ENCODE assay signal across 8 mouse cellular contexts in genomic region chr7:29411216-29411816, GRCm38 (mm10).
DNase-seq lines count a peak whose midpoint lies in the region; ATAC-seq and TF ChIP-seq lines count a peak whose summit lies in the region.

No protein-coding gene starts in this region.

- no peak for TF ChIP-seq CTCF in left cerebral cortex, adult 2 months (IDR thresholded peaks at IDR 0.05)

- H3K4me3 ChIP-seq in embryonic facial prominence, embryonic 11.5 days (ENCODE audit: low read depth, low read length) = no peak overlapping the region
- H3K4me3 ChIP-seq in limb, embryonic 10.5 days = no peak overlapping the region
- H3K4me3 ChIP-seq in neural tube, embryonic 12.5 days = no peak overlapping the region
- H3K4me3 ChIP-seq in left cerebral cortex, adult 2 months = no peak overlapping the region

- intact Hi-C loops in left cerebral cortex, adult 2 months (cut with DNase I) = no loop called here

- H3K36me3 ChIP-seq in embryonic facial prominence, embryonic 11.5 days (replicated peaks; ENCODE audit: control insufficient read depth, insufficient read depth, low read depth, low read length) = no peaks in the 10 kb centered on the region
- H3K36me3 ChIP-seq in limb, embryonic 10.5 days = no peaks in the 10 kb centered on the region
- no peaks in the 10 kb centered on the region for H3K36me3 ChIP-seq in neural tube, embryonic 12.5 days

- H3K9me3 ChIP-seq in embryonic facial prominence, embryonic 11.5 days (replicated peaks; ENCODE audit: control insufficient read depth, low read length) = no peaks in the 10 kb centered on the region
- no peaks in the 10 kb centered on the region for H3K9me3 ChIP-seq in limb, embryonic 10.5 days (replicated peaks)
- no peaks in the 10 kb centered on the region for H3K9me3 ChIP-seq in neural tube, embryonic 12.5 days

- peak; percentile 42 for DNase-seq in NIH3T3 (ENCODE audit: low read depth)
- DNase-seq in embryonic facial prominence, embryonic 11.5 days (ENCODE audit: low spot score) = peak; percentile 57
- peak; percentile 71 for DNase-seq in limb, embryonic 10.5 days (ENCODE audit: low spot score)
- DNase-seq in left cerebral cortex, adult 2 months (ENCODE audit: extremely low spot score in 1 of 2, low spot score in 2 of 2) = no peak
- no peak for DNase-seq in layer of hippocampus, postnatal 36 days
- no peak for DNase-seq in yolk sac, embryonic 10.5 days (ENCODE audit: low spot score)
- DNase-seq in heart, adult 11 months = no peak

- H3K27ac ChIP-seq in embryonic facial prominence, embryonic 11.5 days (replicated peaks; ENCODE audit: low read depth, low read length) = no peak overlapping the region
- peak overlapping the region; percentile 65 for H3K27ac ChIP-seq in limb, embryonic 10.5 days
- H3K27ac ChIP-seq in neural tube, embryonic 12.5 days = no peak overlapping the region
- H3K27ac ChIP-seq in left cerebral cortex, adult 2 months = no peak overlapping the region

- no peak overlapping the region for H3K9ac ChIP-seq in embryonic facial prominence, embryonic 11.5 days (replicated peaks; ENCODE audit: low read length)
- no peak overlapping the region for H3K9ac ChIP-seq in neural tube, embryonic 12.5 days

- no peaks in the 10 kb centered on the region for H3K27me3 ChIP-seq in embryonic facial prominence, embryonic 11.5 days (ENCODE audit: control insufficient read depth, insufficient read depth, low read length)
- no peaks in the 10 kb centered on the region for H3K27me3 ChIP-seq in limb, embryonic 10.5 days (ENCODE audit: low read depth, poor library complexity, severe bottlenecking)
- no peaks in the 10 kb centered on the region for H3K27me3 ChIP-seq in neural tube, embryonic 12.5 days (replicated peaks)

- ATAC-seq in embryonic facial prominence, embryonic 11.5 days (replicated peaks; ENCODE audit: insufficient number of reproducible peaks, low FRiP score, low TSS enrichment, low read depth) = peak; percentile 39; the same call in 1 of the 2 replicates
- ATAC-seq in neural tube, embryonic 12.5 days (ENCODE audit: low FRiP score, low read depth) = peak; percentile 44; the same call in 1 of the 2 replicates

- peaks cover 7% of the 10 kb centered on the region; the same call in 1 of the 2 replicates for H3K4me1 ChIP-seq in embryonic facial prominence, embryonic 11.5 days (ENCODE audit: control insufficient read depth, insufficient read depth, low read length)
- H3K4me1 ChIP-seq in limb, embryonic 10.5 days = peaks cover 61% of the 10 kb centered on the region
- peaks cover 22% of the 10 kb centered on the region for H3K4me1 ChIP-seq in neural tube, embryonic 12.5 days

- WGBS in embryonic facial prominence, embryonic 11.5 days = 40% methylated on average over 4 of the region's 4 CpGs
- WGBS in limb, embryonic 10.5 days = 41% methylated on average over 4 of the region's 4 CpGs
- WGBS in neural tube, embryonic 12.5 days = 62% methylated on average over 4 of the region's 4 CpGs

- H3K4me2 ChIP-seq in embryonic facial prominence, embryonic 11.5 days (ENCODE audit: low read depth, low read length) = no peak overlapping the region
- H3K4me2 ChIP-seq in neural tube, embryonic 12.5 days (replicated peaks) = no peak overlapping the region

Comparison
In these comparisons a context has a peak if more than half of its experiments do, and no peak if none do; other contexts are left out.
1. DNase-seq: peak in NIH3T3 (single experiment), embryonic facial prominence, embryonic 11.5 days (single experiment) and limb, embryonic 10.5 days (single experiment); none in left cerebral cortex, adult 2 months (0 of 2), layer of hippocampus, postnatal 36 days (0 of 2), yolk sac, embryonic 10.5 days (single experiment) and heart, adult 11 months (single experiment).